Mouse (Mus musculus) frontal cortex, postnatal 10 days (tissue): ENCODE results near the gene Capn1.
A peak's percentile ranks its signal among the peaks of the same experiment; 100 is the strongest.
"Not testable (repeated sequence)": the region's sequence is repeated elsewhere in the genome, so short reads cannot be mapped to it uniquely, and the experiment has no call there.

ENCODE experiments used
- DNase-seq, 2 experiments: peaks; one replicate each; pipeline ENCODE4 v3.0.0; 2022; ENCODE audit warnings: low spot score in 2 of 2, mixed read lengths in 1 of 2

Capn1 gene

DNA sequence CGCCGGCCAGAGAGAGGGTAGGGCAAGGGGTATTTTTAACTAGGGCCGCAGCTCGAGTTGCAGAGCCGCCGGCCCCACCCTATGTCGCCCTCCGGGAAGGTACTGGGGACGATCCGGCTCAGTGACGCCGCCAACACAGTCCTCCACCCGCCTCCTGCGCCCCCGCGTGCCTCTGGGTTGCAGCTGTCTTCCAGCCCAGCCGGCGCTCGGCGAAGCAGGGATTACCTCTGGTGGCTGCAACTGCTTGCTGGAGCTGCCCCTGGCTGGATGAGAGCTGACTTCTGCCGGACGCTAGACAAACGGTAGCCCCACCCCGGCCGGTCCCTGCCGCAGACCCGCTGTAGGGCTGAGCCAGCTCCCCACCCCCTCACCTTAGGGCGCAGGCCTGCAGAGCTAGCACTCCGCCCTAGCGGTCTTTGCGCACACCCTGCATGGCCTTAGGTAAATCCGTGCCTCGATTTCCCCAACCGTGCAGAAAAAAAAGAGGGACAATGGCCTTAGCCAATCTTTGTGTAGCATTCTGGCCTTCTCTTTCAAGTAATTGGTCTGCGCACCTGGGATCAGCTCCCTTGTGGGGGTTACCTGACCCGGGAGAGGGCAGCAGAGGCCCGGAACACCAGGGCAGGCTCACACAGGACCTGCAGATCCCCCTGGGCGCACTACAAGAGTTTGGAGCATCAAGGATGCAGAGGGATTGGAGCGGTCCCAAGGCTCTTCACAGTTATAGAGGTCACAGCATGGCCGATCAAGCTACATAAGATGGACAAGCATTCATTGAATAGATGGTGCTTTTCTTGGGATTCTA, at the start of gene Capn1:
Gene Capn1 (minus strand): TSS at position 387 of the 805 bp plus-strand sequence.
- DNase-seq = peak; percentile 26 to 53

DNA sequence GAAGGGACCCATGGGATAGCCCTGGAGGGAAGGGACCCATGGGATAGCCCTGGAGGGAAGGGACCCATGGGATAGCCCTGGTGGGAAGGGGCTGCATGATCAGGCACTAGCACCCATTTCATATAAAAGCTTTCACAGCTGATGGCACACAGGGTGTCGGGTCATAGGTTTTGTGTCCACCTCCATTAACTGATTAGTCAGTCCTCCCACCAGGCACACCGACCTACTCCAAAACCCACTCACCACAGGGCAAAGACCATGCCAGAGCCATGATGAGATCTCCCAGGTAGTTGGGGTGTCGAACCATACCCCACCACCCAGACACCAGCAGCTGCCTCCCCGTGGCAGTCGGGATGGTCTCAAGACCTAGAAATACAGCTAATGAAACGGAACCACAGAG, 47.4 kb upstream of the Capn1 start:
- no peak for DNase-seq

DNA sequence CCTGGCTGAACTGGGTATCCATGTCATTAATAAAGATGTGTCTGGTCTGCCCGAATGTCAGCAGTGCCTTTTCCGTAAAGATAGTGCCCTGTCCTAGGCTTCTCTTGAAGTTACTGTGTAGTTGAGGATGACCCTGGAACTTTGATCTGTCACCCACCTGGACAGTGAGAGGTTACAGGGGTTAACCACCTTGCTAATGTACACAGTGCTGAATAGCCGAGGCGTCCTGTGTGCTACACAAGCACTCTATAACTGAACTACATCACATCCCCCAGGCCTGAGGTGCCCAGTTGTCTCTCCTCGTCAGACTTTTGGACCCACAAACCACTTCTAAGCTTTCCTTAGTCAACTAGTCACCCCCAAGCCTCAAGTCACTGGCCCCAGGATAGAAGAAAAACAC, 46.7 kb upstream of the Capn1 start:
- no peak for DNase-seq

DNA sequence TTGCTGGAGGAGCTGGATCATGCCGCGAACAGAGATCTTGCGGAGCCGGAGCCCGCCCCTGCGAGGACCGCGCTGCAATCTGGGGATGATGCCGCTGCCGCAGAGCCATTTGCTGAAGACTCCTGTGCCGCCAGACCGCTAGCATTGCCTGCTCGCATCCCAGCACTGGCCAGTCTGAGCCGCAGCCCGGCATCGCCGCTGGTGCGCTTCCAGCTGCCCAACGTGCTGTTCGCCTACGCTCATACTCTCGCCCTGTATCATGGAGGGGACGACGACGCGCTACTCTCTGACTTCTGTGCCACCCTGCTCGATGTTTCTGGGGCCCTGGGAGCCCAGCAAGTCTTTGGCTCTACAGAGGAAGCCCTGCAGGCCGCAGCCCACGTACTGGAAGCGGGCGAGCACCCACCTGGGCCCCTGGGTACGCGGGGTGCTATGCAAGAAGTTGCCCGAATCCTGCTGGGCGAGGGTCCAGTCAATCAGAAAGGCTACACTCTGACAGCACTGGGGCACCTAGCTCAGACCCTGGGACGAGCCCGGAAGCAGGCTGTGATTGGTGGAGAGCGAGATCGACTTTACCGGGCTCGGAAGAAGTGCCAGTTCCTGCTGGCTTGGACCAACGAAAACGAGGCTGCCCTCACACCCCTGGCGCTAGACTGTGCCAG, 46.1 kb upstream of the Capn1 start:
- peak in 1 of 2 experiments; percentile 53 for DNase-seq

DNA sequence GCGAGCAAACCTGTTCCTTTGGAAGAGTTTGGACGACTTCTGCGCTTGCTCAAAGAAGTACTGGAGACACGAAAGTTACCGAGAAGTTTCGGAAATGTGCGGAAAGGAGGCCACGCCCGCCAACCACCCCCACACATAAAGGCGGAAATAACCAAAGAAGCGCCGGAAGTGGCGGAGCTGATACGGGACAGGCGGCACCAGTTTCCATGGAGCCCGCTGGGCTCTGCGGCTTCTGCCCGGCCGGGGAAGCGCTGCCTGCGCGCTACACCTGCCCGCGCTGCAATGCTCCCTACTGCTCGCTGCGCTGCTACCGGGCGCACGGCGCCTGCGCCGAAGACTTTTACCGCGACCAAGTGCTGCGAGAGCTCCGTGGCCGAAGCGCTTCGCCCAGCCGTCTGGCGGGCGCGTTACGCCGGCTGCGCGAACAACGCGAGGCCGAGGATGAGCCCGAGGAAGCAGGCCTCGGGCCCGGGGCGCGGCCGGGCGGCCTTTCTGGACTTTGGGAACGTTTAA, 45.4 kb upstream of the Capn1 start, which contains the start of gene Znhit2:
Gene Znhit2 (plus strand): TSS at position 172 of the 513 bp plus-strand sequence.
- DNase-seq = peak; percentile 91 to 93

DNA sequence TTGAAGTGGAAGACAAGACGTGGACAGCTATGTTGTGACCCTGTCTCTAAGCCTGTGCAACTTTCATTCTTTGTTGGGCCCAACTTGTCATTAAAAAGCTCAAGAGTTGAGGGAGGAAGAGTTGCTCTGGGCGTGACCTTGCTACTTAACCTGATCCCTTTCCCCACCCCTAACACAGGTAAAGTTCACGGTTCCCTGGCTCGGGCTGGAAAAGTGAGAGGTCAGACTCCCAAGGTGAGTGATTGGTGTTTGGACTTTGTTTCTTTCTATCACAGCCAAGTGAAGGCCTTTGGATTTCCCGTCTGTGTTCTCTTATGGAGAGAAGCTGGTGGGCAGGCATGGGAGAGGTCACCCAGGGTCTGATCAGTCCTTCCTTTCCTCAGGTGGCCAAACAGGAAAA, 43.3 kb upstream of the Capn1 start:
- no peak for DNase-seq

DNA sequence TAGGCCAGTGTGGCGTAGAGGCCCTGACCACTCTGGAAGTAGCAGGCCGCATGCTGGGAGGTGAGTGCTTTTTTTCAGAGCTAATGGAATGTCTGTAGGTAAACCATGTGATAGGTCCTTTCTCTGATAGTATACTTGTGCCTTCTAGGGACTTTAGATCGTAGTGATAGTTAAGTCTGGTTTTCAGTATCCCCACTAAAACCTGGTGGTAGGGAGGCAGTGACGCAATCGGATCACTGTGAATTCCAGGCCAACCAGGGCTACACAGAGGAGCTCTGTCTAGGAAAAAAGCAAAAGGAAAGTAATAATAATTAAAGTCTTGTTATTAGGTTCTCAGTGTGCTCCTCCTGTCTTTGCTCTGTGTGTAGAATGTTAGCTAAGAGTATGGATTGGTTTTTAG, 42.8 kb upstream of the Capn1 start:
- no peak for DNase-seq

DNA sequence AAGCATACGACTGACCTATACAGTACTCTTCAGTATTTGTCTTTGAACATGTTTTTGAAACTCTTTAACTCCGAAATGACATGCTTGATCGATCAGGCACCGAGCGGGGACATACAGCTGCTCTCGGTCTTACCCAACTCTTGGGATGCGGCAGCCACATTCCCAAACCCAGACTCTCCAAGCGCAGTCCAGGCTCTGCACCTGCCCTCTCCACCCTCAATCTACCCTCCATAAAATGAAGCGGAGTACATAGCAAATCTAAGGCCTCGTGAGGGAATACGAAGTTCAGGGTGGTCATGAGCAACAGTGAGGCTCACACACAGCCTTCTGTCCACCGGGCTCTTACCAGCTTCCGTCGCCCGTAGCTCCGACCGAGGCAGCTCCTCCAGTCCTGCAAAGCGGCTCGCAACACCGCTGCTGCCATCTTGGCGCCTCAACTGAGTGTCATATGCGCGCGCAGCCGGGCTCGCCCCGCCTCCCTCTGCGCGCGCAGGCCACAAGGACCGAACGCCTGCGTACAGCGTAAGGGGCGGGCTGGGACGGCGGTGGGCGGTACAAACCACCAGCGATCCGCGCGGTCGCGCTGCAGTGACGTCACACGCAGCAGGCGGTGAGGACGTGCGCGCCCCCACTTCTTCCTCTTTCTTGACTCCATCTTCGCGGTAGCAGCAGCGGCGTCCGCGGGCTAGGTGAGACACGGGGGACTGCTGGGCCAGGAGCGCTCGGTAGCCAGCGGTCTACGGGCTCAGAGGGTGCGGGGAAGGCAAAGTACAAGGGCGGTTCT, 41.8 kb upstream of the Capn1 start, which contains the start of the genes Mrpl49 and Fau:
Gene Mrpl49 (minus strand): TSS at position 473 of the 784 bp plus-strand sequence.
Gene Fau (plus strand): TSS at position 532 of the 784 bp plus-strand sequence.
- peak; percentile 98 to 99 for DNase-seq

DNA sequence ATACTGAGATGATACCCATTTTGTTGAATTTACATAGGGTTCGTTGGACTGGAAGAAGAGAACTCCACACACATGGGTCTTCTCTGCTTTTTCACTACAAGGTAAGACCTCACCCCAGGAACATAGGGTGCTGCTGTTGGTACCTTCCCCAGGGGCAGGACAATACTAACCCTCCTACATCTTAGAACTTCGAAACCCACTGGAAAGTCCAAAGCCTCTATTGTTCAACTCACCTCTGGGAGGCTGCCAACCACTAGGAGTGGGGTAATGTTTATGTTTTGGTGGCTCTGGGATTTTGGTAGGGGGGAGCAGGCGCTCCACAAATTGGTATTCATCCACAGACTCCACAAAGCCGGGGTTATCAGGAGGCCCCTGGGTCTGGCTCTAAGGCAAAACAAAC, 41.0 kb upstream of the Capn1 start:
- DNase-seq = no peak

DNA sequence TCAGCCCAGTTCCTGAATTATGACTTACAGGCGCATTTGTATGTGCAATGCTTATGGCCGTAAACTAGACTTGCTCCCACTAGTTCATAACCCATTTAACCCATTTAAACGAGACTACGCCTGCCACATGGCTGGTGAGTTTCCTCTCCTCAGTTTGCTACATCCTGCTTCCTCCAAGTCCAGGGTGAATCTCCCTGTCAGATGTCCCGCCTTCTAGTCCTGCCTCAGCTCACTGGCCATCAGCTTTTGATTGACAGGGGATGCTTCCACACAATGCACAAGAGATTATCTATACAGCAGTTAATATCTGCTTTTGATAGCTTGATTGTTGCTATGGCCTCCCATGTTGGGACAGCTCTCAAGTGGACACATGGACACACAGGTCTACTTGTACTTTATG, 38.6 kb upstream of the Capn1 start:
- DNase-seq = no peak

DNA sequence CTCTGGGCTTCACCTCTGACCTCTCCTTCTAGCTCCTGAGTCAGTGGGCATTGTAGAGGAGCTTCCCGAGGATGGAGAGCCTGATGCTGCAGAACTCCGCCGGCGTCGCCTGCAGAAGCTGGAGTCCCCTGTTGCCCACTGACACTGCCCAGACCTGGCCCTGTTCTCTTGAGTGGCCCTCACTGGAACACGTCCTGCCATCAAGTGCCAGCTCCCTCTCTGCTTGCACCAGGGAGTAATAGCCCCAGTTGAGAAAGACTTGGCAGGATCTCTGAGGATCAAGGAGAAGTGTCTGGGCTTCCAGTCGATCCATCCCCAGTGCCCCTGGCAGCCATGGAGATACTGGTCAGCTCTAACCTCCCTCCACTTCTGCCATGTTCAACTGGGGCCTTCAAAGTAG, 36.8 kb upstream of the Capn1 start:
- DNase-seq = no peak

DNA sequence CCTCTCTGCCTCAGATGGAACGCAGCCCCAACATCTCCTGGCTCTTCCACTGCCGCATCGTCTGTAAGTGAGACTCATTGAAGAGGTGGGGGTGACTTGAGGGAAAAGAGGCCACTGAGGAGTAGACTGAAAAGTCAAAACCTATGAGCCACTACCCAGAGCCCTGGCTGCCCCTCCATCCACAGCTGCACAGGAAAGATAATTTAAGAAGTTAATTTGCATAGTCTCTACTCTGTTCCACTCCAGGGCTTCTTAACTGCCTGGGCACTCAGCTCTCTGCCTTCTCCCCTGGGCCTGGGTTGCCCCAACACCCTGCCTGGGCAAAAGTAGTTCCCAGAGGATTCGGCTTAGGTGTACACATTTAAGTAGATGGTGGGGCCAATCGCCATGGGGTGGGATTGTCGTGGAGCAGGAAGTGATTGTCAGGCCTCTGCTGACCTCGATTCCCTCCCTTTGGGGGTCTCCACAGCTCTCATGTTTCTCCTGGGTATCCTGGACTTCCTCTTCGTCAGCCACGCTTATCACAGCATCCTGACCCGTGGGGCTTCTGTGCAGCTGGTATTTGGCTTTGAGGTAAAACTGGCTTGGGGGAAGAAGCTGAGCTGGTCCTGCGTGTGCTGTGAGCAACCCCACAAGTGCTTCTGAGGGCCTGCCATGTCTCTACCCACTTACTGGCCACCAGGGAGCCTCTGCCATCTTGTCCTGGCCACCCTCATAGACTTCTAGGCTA, 33.1 kb upstream of the Capn1 start:
- DNase-seq = no peak

DNA sequence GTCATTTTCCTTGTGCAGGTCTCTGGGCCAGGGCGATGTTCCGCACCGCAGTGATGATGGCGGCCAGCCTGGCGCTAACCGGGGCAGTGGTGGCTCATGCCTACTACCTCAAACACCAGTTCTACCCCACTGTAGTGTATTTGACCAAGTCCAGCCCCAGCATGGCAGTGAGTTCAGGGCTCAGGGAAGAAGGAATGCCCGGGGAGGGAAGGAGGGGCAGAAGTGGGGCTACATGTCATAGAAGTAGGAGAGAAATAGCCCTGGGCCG, 32.1 kb upstream of the Capn1 start:
- DNase-seq = peak in 1 of 2 experiments; percentile 20

DNA sequence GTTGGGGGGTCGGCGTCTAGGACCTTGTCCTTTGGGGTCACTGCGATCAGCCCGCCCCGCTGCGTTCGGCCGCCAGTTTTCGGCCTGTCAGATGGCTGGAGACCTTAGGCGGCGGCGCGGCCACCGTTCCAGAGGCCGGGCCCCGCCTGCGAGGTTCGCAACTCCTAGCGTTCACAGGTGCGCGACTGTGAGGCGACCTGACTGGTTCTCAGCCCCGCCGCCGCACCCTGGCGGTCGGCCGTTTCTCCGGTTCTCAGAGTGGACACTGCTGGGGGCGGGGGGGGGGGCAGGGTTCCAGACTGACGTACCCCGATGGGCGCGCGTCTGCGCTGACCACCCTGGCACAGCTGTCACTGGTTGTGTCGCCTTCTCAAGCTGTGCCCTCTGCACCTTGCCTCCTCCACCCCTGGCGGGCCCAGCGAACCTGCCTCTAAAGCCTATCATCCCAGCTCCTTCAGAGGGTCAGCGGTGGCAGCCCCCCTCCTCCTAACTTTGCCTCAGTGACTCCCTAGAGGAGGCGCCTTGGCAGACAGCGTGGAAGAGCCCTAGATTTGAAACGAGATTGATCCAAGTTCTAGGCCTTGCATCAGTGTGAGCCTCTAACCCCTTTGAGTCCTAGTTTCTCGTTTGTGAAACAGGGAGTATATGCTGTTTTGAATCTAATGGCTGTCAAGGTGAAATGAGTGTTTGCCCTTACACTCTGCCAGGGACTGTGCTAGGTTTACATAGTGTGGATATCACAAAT, 31.6 kb upstream of the Capn1 start:
- peak; percentile 36 for DNase-seq

DNA sequence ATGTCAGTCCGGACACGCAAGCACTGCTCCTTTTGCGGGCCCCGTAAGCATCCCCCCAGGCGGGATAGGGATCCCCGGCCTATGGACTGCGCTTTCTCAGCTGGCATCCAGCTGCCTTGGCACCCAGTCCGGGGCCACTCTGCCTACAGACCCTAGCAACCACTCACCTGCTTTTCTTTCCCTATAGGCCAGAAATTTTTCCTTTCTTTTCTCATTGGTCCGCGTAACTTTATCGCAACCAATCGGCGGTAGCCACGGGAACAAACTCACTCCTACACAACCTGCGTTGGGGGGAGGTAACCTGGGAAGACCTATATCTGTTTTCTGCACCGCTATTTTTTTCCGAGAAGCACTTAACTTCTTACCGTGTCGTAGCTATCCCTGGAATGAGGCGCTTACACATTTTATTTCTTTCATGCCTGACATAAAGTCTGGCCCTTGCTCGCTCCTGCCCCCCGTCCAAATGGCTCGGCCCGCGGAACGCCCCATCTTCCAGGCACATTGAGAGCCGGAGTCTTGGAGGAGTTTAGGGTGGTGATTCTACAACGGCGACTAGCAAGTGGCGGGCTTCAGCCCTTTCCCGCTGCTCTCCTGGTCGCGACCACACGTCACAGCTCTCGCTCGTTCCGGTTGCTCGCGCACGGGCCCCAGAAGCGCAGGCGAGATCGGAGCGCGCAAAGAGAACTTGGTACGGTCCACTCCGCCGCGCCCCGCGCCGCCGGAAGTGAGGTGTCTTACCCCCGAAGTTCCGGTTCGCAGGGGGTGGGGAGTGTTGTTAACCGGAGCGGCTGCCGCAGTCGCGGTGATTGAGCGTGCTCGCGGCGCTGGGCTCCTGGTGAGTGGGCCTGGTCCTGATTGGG, 30.8 kb upstream of the Capn1 start, which contains the start of gene Syvn1:
Gene Syvn1 (plus strand): TSS at position 283 of the 860 bp plus-strand sequence.
- DNase-seq = peak; percentile 89

DNA sequence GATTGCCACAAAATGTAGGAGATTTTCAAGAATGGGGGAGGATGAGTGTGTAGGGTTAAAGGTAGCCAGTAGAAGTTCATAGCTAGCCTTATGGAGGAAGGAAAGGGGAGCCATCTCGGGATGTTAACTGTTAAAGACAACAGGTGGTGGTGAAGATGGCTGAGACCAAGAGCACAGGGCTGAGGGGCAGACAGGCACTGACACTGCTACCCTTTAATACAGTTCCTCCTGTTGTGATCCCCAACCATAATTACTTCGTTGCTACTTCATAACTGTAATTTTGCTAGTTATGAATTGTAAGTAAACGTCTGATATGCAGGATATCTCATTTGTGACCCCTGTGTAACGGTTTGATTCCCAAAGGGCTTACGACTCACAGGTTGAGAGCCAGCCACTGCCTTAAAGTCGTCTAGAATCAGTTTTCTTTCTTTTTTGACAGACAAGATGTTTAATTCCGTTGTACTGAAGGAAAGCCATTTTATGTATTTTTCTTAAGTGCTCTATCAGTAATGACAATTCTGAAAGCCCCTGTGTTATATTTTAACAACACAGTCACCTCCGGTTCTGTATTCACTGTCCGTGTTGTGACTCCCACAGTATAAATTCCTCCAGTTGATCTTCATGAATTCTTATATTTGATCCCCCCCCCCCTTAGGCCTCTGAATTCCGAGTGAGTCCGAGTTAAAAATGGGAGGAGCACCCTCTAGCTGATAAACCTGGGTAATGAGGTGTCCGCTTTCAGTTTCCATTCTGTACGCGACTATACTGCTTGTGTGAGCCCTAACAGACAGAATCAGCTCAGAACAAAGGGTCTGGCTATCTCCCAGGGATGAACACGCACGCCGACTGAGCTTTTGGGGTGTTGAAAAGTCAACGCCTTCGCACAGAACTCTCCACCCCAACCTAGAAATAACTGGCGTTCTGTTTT, 29.9 kb upstream of the Capn1 start:
- no peak for DNase-seq

DNA sequence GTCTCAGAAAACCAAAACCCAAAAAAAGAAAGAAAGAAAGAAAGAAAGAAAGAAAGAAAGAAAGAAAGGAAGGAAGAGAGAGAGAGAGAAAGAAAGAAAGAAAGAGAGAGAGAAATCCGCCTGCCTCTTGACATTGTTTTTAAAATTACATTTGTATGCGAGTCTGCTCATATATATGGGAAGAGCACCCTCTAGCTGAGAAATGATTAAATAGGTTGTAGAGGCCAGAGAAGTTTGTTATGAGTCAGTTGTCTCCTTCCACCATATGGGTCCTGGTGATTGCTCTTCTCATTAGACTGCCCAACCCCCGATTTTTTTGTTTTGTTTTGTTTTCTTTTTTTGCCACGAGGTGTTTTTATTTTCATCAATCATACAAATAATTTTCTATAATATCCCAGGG, 28.4 kb upstream of the Capn1 start:
- not testable (repeated sequence) for DNase-seq

DNA sequence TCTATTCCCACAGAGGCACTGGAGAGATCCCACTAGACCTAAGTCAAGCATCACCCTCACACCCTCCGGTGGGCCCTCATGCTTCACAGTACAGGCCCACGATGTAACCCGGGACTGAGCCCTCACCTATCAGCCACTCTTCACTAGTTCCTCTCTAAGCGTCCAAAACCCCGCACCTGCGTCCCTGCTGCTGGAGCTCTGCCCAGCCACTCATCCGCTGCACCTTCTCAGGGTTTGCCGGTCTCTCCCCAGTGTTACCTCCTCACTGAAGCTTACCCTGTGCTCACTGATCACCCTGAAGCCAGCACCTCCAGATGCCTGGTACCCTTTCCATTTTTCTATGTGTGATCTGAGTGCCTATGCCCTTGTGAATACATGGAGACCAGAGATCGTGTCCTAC, 26.6 kb upstream of the Capn1 start:
- no peak for DNase-seq

DNA sequence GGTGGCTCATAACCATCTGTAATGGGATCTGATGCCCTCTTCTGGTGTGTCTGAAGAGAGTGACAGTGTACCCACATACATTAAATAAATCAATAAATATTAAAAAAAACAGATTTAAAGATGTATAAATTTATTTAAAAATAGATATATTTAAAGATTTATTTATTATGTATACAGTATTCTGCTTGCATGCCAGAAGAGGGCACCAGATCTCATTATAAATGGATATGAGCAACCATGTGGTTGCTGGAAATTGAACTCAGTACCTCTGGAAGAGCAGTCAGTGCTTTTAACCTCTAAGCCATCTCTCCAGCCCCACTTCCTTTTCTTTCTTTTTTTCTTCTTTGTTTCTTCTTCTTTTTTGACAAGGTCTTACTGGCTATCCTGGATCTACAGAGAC, 24.3 kb upstream of the Capn1 start:
- no peak for DNase-seq
